Mouse (Mus musculus) urinary bladder, postnatal 25 days (tissue): ENCODE results near the gene Cldn7.
"Not testable (repeated sequence)": the region's sequence is repeated elsewhere in the genome, so short reads cannot be mapped to it uniquely, and the experiment has no call there.

Experiments used
- DNase-seq: peaks from one replicate; pipeline ENCODE4 v3.0.0; 2022; ENCODE audit warnings: low spot score

Gene Cldn7

GRCm38 (mm10) chr11:69955618-69956017 is 9.0 kb upstream of the Cldn7 start:
- DNase-seq = not testable (repeated sequence)

GRCm38 (mm10) chr11:69956218-69956617 is 8.4 kb upstream of the Cldn7 start:
- DNase-seq = no peak

- DNase-seq = no peak
Observed at GRCm38 (mm10) chr11:69960616-69961015, 4.0 kb upstream of the Cldn7 start.

GRCm38 (mm10) chr11:69961841-69962240 is 2.7 kb upstream of the Cldn7 start:
- no peak for DNase-seq

GRCm38 (mm10) chr11:69965271-69966005 is 859 bp downstream of the Cldn7 start:
- peak; percentile 42 for DNase-seq

- peak; percentile 58 for DNase-seq
Observed at GRCm38 (mm10) chr11:69966006-69966859, 1.7 kb downstream of the Cldn7 start.

- DNase-seq = no peak
Observed at GRCm38 (mm10) chr11:69966860-69967517, 2.4 kb downstream of the Cldn7 start.

GRCm38 (mm10) chr11:69968793-69969192 is 4.2 kb downstream of the Cldn7 start:
- DNase-seq = no peak

DNA sequence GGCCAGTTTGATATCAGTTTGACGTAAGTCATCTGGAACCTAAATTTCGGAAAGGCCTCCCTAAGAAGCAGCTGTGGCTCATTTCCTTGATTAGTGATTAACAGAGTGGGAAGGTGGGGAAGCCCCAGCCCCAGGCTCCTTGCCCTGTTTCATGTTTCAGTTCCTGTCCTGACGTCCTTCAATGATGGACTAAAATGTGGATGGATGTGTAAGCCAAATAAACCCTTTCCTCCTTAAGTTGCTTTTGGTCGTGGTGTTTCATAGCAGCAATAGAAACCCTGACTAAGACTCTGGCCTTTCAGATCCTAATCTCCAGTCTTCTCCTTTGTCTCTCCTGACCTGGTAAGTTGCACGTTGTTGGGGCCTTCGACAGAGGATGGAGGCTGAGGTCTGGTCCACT is 5.6 kb downstream of the Cldn7 start:
- no peak for DNase-seq

DNA sequence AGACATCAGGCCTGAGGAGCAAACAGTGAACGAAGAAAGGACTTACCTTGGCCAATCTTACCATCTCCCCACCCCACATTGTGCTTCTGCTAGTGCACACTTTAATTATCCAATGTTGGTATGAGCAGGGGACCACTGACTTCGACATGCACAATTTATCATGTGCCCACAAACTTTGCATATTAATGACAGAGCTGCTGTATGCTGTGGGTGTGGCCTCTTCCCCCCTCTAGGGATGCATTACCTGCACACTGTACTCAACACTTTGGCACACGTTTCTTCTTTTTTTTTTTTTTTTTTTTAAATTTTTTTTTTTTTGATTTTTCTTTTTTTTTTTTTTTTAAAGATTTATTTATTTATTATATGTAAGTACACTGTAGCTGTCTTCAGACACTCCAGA is 6.2 kb downstream of the Cldn7 start:
- no peak for DNase-seq

- no peak for DNase-seq
Observed at GRCm38 (mm10) chr11:69974907-69975306, 10.3 kb downstream of the Cldn7 start.

DNA sequence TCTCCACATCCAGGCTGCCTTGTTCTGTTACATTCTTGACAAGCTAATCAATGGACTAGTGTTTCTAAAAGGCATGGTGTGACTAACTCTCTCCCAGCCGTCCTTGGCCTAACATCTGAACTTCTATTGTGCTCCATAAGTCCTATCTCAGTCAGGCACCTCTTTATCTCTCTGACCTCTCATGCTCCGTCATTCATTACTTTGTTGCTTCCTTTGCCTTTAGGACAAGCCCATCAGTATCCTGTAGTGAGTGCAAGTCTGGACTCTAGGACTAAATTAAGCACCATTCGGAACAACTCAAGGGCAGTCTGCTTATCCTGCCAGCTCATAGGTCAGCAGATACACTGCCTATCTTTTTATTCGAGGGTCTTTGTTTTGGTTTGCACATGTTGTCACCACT is 11.7 kb downstream of the Cldn7 start:
- no peak for DNase-seq

- no peak for DNase-seq
Observed at GRCm38 (mm10) chr11:69979827-69980195, 15.2 kb downstream of the Cldn7 start.

GRCm38 (mm10) chr11:69980196-69981140 is 15.9 kb downstream of the Cldn7 start:
- DNase-seq = peak; percentile 96

DNA sequence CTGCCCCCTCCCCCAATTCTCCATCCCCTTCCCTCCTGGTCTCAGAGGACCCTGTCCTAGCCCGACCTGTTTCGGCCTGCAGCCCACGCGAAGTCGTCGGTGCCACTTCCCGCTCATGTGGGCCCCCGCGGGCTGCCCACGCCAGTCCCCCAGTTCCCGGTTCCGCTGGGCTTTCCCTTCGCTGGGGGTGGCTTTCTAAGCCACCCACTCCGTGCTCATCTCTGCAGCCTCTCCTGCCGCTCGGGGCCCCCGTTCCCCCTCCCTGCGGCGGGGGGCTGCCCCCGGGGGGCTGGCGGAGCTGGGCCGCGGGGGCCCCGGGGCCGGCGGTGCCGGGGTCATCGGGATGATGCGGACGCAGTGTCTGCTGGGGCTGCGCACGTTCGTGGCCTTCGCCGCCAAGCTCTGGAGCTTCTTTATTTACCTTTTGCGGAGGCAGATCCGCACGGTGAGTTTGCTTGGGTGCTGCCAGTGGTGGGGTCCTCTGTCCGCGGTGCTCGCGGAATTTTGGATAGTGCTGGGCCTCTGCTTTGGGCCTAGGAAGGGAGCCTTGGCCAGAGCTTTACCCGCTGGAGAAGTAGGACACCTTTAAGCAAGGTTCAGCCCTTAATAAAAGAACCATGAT is 16.7 kb downstream of the Cldn7 start, which contains the start of gene Ctdnep1:
Ctdnep1 (plus strand) TSS at position 16 of the 622 bp plus-strand sequence.
- DNase-seq = no peak

- DNase-seq = no peak
Observed at GRCm38 (mm10) chr11:69982225-69982624, 17.6 kb downstream of the Cldn7 start, which contains the start of gene Elp5. Elp5 (minus strand) TSS chr11:69982517.

DNA sequence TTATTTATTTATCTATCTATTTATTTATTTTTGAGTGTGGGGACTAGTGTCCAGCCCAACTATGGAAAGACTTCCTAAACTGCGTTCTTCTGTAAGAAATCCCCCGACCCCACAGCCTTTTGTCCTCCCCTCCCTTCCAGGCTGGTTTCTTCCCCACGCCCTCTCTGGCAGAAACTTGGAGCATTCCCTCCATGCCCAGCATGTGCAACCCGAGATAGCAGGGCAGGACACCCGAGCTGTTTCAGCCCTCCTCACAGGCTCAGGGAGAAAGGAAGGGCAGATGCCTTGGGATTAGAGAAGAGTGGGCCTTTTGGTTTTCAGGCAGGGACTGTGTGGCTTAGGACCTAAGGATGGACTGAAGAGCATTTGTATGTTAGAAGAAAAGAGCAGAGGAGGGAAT is 18.3 kb downstream of the Cldn7 start:
- no peak for DNase-seq

GRCm38 (mm10) chr11:69983377-69983776 is 18.8 kb downstream of the Cldn7 start:
- no peak for DNase-seq

DNA sequence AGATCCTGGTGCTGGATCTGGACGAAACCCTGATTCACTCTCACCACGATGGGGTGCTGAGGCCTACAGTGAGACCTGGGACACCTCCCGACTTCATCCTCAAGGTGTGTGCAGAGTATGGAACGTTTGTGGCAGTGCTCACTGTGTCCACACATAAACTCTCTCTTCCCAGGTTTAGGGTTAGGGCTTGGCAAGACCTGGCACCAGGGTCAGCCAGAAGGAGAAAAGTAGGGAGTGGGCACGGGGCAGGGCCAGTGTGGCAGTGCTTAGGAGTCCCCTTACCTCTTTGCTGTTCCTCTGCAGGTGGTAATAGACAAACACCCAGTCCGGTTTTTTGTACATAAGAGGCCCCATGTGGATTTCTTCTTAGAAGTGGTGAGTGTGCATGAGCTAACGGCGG is 19.9 kb downstream of the Cldn7 start:
- no peak for DNase-seq

DNA sequence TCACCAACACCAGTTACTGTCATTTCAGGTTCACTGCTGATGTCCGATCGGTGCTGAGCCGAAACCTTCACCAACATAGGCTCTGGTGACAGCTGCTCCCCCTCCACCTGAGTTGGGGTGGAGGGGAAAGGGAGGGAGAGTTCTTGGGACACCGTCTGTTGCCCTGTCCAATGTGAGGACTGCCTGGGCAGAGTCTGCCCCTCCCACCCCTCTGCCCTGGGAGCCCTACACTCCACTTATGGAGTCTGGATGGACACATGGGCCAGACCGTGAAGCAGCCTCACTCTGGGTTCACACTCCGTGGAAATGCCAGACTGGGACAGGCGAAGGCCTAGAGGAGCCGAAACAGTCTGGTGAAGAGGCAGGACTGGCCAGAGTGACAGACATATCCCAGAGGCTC is 25.4 kb downstream of the Cldn7 start:
- DNase-seq = no peak
